Mouse (Mus musculus) liver, embryonic 14.5 days (tissue): ENCODE measurements around the gene Mogs.

Source experiments
- CTCF ChIP-seq: IDR thresholded peaks from 2 replicates; pipeline ENCODE4 v1.5.1; 2016; ENCODE audit warnings: antibody characterized with exemption, low read depth, control low read depth
- EP300 ChIP-seq: IDR thresholded peaks from 2 replicates; pipeline ENCODE4 v1.6.1; 2016; ENCODE audit warnings: antibody characterized with exemption, low read depth

- TF ChIP-seq CTCF: no peak
- TF ChIP-seq EP300: no peak
Observed at GRCm38 (mm10) chr6:83084477-83084876, 30.8 kb upstream of the Mogs start.
